32 mouse cellular contexts compared by ENCODE assay signal in genomic region chr5:45497564-45497963, GRCm38 (mm10). TPM values are rescaled to one million over a fixed set of nuclear protein-coding genes. Genes with fewer than 3 reads are reported as not detected.
DNase-seq lines count a peak whose midpoint lies in the region; ATAC-seq and TF ChIP-seq lines count a peak whose summit lies in the region.
"Had no signal": no experiment of that assay in that cellular context is flagged by ENCODE, and none has a peak within 500 bp of the region (broad histone marks: within the 10 kb centered on the region; RNA-seq: fewer than 3 reads in every experiment).

No protein-coding gene starts in this region.

- H3K27me3 ChIP-seq in liver, adult 2 months (ENCODE audit: control insufficient read depth, insufficient read depth, low read length), result no peaks in the 10 kb centered on the region
- H3K27me3 ChIP-seq in liver, postnatal 0 days (ENCODE audit: insufficient read depth, low read length), result no peaks in the 10 kb centered on the region
- H3K27me3 ChIP-seq in E14TG2a.4 (ENCODE audit: insufficient read depth, low read length), result no peaks in the 10 kb centered on the region
- H3K27me3 ChIP-seq: embryonic facial prominence, embryonic 13.5 days; forebrain, embryonic 12.5 days; forebrain, embryonic 15.5 days; heart, embryonic 12.5 days; heart, embryonic 15.5 days; hindbrain, embryonic 13.5 days; Patski had no signal

- TF ChIP-seq EP300 in liver, postnatal 0 days (IDR thresholded peaks at IDR 0.05; ENCODE audit: low read depth), result no peak

- H3K4me3 ChIP-seq in liver, adult 2 months (ENCODE audit: insufficient read depth, low read depth, low read length), result no peak overlapping the region
- no peak overlapping the region for H3K4me3 ChIP-seq in liver, postnatal 0 days (ENCODE audit: low read depth, low read length)
- peak overlapping the region; percentile 98 for H3K4me3 ChIP-seq in E14TG2a.4 (replicated peaks; ENCODE audit: low read length)
- no peak overlapping the region for H3K4me3 ChIP-seq in cortical plate, adult 2 months (ENCODE audit: insufficient read depth, low read length)
- H3K4me3 ChIP-seq: embryonic facial prominence, embryonic 10.5 days; embryonic facial prominence, embryonic 13.5 days; erythroblast, embryonic 14.5 days; forebrain, embryonic 12.5 days; forebrain, embryonic 15.5 days; heart, embryonic 12.5 days; heart, embryonic 15.5 days; hindbrain, embryonic 10.5 days; hindbrain, embryonic 13.5 days had no signal

- peaks cover 19% of the 10 kb centered on the region for H3K4me1 ChIP-seq in liver, adult 2 months (ENCODE audit: control insufficient read depth, insufficient read depth, low read length)
- peaks cover 14% of the 10 kb centered on the region for H3K4me1 ChIP-seq in liver, postnatal 0 days (ENCODE audit: insufficient read depth)
- peaks cover 88% of the 10 kb centered on the region for H3K4me1 ChIP-seq in E14TG2a.4 (replicated peaks; ENCODE audit: low read depth, low read length)
- H3K4me1 ChIP-seq in cortical plate, adult 2 months (ENCODE audit: control insufficient read depth, insufficient read depth, low read length), result no peaks in the 10 kb centered on the region

- no peak overlapping the region for H3K4me2 ChIP-seq in liver, postnatal 0 days (ENCODE audit: low read depth, low read length)
- H3K4me2 ChIP-seq: embryonic facial prominence, embryonic 13.5 days; forebrain, embryonic 12.5 days; forebrain, embryonic 15.5 days; heart, embryonic 12.5 days; heart, embryonic 15.5 days; hindbrain, embryonic 13.5 days had no signal

- H3K9ac ChIP-seq in liver, adult 2 months (ENCODE audit: low read depth, low read length), result no peak overlapping the region
- H3K9ac ChIP-seq in liver, postnatal 0 days (replicated peaks), result no peak overlapping the region
- H3K9ac ChIP-seq: embryonic facial prominence, embryonic 13.5 days; forebrain, embryonic 12.5 days; forebrain, embryonic 15.5 days; heart, embryonic 12.5 days; heart, embryonic 15.5 days; hindbrain, embryonic 13.5 days had no signal

- peaks cover 55% of the 10 kb centered on the region for H3K36me3 ChIP-seq in liver, adult 2 months (ENCODE audit: control insufficient read depth, insufficient read depth, low read length)
- H3K36me3 ChIP-seq in liver, postnatal 0 days (replicated peaks; ENCODE audit: insufficient read depth, low read length), result peaks cover 21% of the 10 kb centered on the region
- peaks cover 82% of the 10 kb centered on the region for H3K36me3 ChIP-seq in E14TG2a.4 (ENCODE audit: insufficient read depth, low read length)

- 64% methylated on average over 5 of the region's 5 CpGs for WGBS in liver, adult 2 months
- WGBS in liver, postnatal 0 days (ENCODE audit: insufficient replicate concordance), result 89% methylated on average over 5 of the region's 5 CpGs

- no peaks in the 10 kb centered on the region for H3K9me3 ChIP-seq in liver, postnatal 0 days (ENCODE audit: low read length)
- no peaks in the 10 kb centered on the region for H3K9me3 ChIP-seq in E14TG2a.4 (ENCODE audit: low read length)
- H3K9me3 ChIP-seq: embryonic facial prominence, embryonic 10.5 days; embryonic facial prominence, embryonic 13.5 days; forebrain, embryonic 12.5 days; forebrain, embryonic 15.5 days; heart, embryonic 12.5 days; heart, embryonic 15.5 days; hindbrain, embryonic 10.5 days; hindbrain, embryonic 13.5 days had no signal

- DNase-seq in liver, adult 2 months (ENCODE audit: extremely low read depth, low read depth, low spot score), result no peak
- no peak for DNase-seq in liver, postnatal 0 days
- no peak for DNase-seq in urinary bladder, postnatal 10 days (ENCODE audit: low spot score)
- no peak for DNase-seq in adipocyte (ENCODE audit: low spot score)
- DNase-seq: adrenal gland, adult 2 months; adrenal gland, postnatal 14 days; cerebellum, adult 11 months; cerebellum, adult 2 months; cerebellum, adult 9-11 months; cerebellum, postnatal 25 days; embryo, embryonic 11 days; gastrocnemius, postnatal 25 days; heart, postnatal 10 days; heart, postnatal 36 days had no signal

- no peak for TF ChIP-seq POLR2A in liver, adult 2 months (IDR thresholded peaks at IDR 0.05; ENCODE audit: extremely low read depth, insufficient read depth, low read length)
- no peak for TF ChIP-seq POLR2A in cortical plate, adult 2 months (IDR thresholded peaks at IDR 0.05; ENCODE audit: extremely low read depth, insufficient read depth, low read length)

- peak overlapping the region; percentile 85 for H3K27ac ChIP-seq in liver, adult 2 months (replicated peaks; ENCODE audit: insufficient read depth, low read depth, low read length)
- H3K27ac ChIP-seq in liver, postnatal 0 days (ENCODE audit: low read depth), result no peak overlapping the region
- H3K27ac ChIP-seq in cortical plate, adult 2 months (ENCODE audit: insufficient read depth, low read length), result peak overlapping the region; percentile 38; the same call in 1 of the 2 replicates
- H3K27ac ChIP-seq: embryonic facial prominence, embryonic 10.5 days; embryonic facial prominence, embryonic 13.5 days; forebrain, embryonic 12.5 days; forebrain, embryonic 15.5 days; heart, embryonic 15.5 days; hindbrain, embryonic 10.5 days; hindbrain, embryonic 13.5 days had no signal

- TF ChIP-seq CTCF in liver, adult 2 months (IDR thresholded peaks at IDR 0.05; ENCODE audit: low read depth, low read length), result no peak
- no peak for TF ChIP-seq CTCF in liver, postnatal 0 days (IDR thresholded peaks at IDR 0.05; ENCODE audit: low read depth)
- TF ChIP-seq CTCF in E14TG2a.4 (conservative IDR thresholded peaks at IDR 0.05; ENCODE audit: low read length), result no peak
- no peak for TF ChIP-seq CTCF in cortical plate, adult 2 months (IDR thresholded peaks at IDR 0.05; ENCODE audit: extremely low read depth, insufficient read depth, low read length)

- no peak for ATAC-seq in liver, postnatal 0 days
- ATAC-seq: forebrain, embryonic 15.5 days; hindbrain, embryonic 16.5 days had no signal

- peaks cover 27% of the 10 kb centered on the region; the same call in 1 of the 2 replicates for H3K79me2 ChIP-seq in liver, adult 2 months (ENCODE audit: control insufficient read depth, insufficient read depth, low read length)

RNA-seq across cellular contexts. Expression of gene Lap3, which starts 4.4 kb away (rescaled TPM):
- 300 and 328 TPM in 2 replicates for total RNA-seq in liver, adult 2 months (2014; rRNA removed)
- 92.9 and 108 TPM in 2 replicates for polyA plus RNA-seq in liver, adult 2 months (2012; rRNA removed)
- 50.3 and 50.8 TPM in 2 replicates for polyA plus RNA-seq in liver, postnatal 0 days (2015; fragmentation: Nextera tagmentation; extraction: Ambion mirVana)
- 50.7 and 57.8 TPM in 2 replicates for polyA plus RNA-seq in cortical plate, adult 2 months (2012; rRNA removed)

RNA-seq across cellular contexts. Expression of gene Med28, which starts 22.5 kb away (rescaled TPM):
- 27.2 and 39.1 TPM in 2 replicates for total RNA-seq in liver, adult 2 months (2014; rRNA removed)
- polyA plus RNA-seq in liver, adult 2 months (2012; rRNA removed), result 43.3 and 44.8 TPM in 2 replicates
- 70.5 and 72.2 TPM in 2 replicates for polyA plus RNA-seq in liver, postnatal 0 days (2015; fragmentation: Nextera tagmentation; extraction: Ambion mirVana)
- polyA plus RNA-seq in cortical plate, adult 2 months (2012; rRNA removed), result 128 and 130 TPM in 2 replicates

RNA-seq across cellular contexts. Expression of gene Clrn2, which starts 44.0 kb away (rescaled TPM):
- total RNA-seq in liver, adult 2 months (2014; rRNA removed), result not detected in 2 replicates
- polyA plus RNA-seq in liver, adult 2 months (2012; rRNA removed), result not detected in 2 replicates
- not detected in 2 replicates for polyA plus RNA-seq in liver, postnatal 0 days (2015; fragmentation: Nextera tagmentation; extraction: Ambion mirVana)
- polyA plus RNA-seq in cortical plate, adult 2 months (2012; rRNA removed), result 0.25 and 0.52 TPM in 2 replicates
- total RNA-seq: adrenal gland, adult 2 months; adrenal gland, postnatal 14 days; adrenal gland, postnatal 4 days; common myeloid progenitor, adult 5-6 weeks; gastrocnemius, adult 8-10 months; gastrocnemius, postnatal 25 days; heart, adult 18-20 months; heart, postnatal 10 days; heart, postnatal 36 days had no signal
- polyA plus RNA-seq: adrenal gland, adult 2 months; cerebellum, adult 2 months; embryonic facial prominence, embryonic 10.5 days; embryonic facial prominence, embryonic 13.5 days; erythroblast, embryonic 14.5 days; forebrain, embryonic 12.5 days; gonadal fat pad, adult 2 months; heart, embryonic 12.5 days; heart, embryonic 15.5 days; Patski had no signal

RNA-seq across cellular contexts. Expression of gene Qdpr, which starts 47.5 kb away (rescaled TPM):
- 640 and 691 TPM in 2 replicates for total RNA-seq in liver, adult 2 months (2014; rRNA removed)
- 491 and 636 TPM in 2 replicates for polyA plus RNA-seq in liver, adult 2 months (2012; rRNA removed)
- polyA plus RNA-seq in liver, postnatal 0 days (2015; fragmentation: Nextera tagmentation; extraction: Ambion mirVana), result 202 and 206 TPM in 2 replicates
- 304 and 318 TPM in 2 replicates for polyA plus RNA-seq in cortical plate, adult 2 months (2012; rRNA removed)
